ENCODE assay signal across 8 mouse cellular contexts in the genomic region with DNA sequence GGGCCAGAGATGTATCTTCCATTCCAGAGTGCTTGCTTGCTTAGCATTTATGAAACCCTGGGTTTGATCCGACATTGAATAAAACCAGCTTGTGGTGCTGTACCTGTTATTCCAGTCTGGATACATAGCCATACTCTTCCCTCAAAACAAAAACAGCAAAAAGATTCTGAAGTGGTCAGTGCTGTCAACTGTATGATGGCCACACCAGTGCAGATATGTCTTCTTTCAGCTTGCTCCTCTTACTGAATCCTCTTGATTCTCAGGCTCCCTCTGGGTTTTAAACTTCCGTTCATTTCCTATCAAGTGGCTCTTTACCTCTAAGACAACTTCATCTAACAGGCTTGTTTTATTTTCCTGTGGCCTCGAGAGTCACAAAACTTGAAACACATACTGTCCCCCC. TPM values are rescaled to one million over a fixed set of nuclear protein-coding genes. Genes with fewer than 3 reads are reported as not detected.
A peak's percentile ranks its signal among the peaks of the same experiment; 100 is the strongest.
DNase-seq lines count a peak whose midpoint lies in the region; ATAC-seq and TF ChIP-seq lines count a peak whose summit lies in the region.

A gene (minus strand): TSS at position 101 of the 400 bp plus-strand sequence.

- no peak for ATAC-seq in forebrain, postnatal 0 days
- ATAC-seq in intestine, postnatal 0 days, result no peak

- H3K27me3 ChIP-seq in E14TG2a.4 (ENCODE audit: insufficient read depth, low read length), result peaks cover 4% of the 10 kb centered on the region; the same call in 1 of the 2 replicates
- no peaks in the 10 kb centered on the region for H3K27me3 ChIP-seq in forebrain, postnatal 0 days (ENCODE audit: insufficient read depth, low read length)
- no peaks in the 10 kb centered on the region for H3K27me3 ChIP-seq in intestine, postnatal 0 days (replicated peaks; ENCODE audit: control insufficient read depth, insufficient read depth, low read length)
- no peaks in the 10 kb centered on the region for H3K27me3 ChIP-seq in small intestine, adult 2 months (ENCODE audit: control insufficient read depth, insufficient read depth, low read length)

- 72% methylated on average over 3 of the region's 3 CpGs for WGBS in forebrain, postnatal 0 days
- 83% methylated on average over 3 of the region's 3 CpGs for WGBS in intestine, postnatal 0 days
- 85% methylated on average over 3 of the region's 3 CpGs for WGBS in small intestine, adult 2 months

- peak within 1 kb of the TSS; percentile 94 for H3K4me3 ChIP-seq in E14TG2a.4 (replicated peaks; ENCODE audit: low read length)
- H3K4me3 ChIP-seq in forebrain, postnatal 0 days (ENCODE audit: low read depth, low read length), result no peak within 1 kb of the TSS
- peak within 1 kb of the TSS; percentile 76 for H3K4me3 ChIP-seq in intestine, postnatal 0 days (ENCODE audit: low read depth, low read length)
- H3K4me3 ChIP-seq in small intestine, adult 2 months (ENCODE audit: low read depth, low read length), result no peak within 1 kb of the TSS

- H3K9me3 ChIP-seq in E14TG2a.4 (ENCODE audit: low read length), result no peaks in the 10 kb centered on the region
- H3K9me3 ChIP-seq in forebrain, postnatal 0 days (ENCODE audit: low read length), result no peaks in the 10 kb centered on the region
- no peaks in the 10 kb centered on the region for H3K9me3 ChIP-seq in intestine, postnatal 0 days (ENCODE audit: control insufficient read depth)

- H3K4me1 ChIP-seq in E14TG2a.4 (replicated peaks; ENCODE audit: low read depth, low read length), result peaks cover 39% of the 10 kb centered on the region
- H3K4me1 ChIP-seq in forebrain, postnatal 0 days (ENCODE audit: insufficient read depth), result peaks cover 7% of the 10 kb centered on the region
- H3K4me1 ChIP-seq in intestine, postnatal 0 days (replicated peaks; ENCODE audit: control insufficient read depth, insufficient read depth, low read length), result no peaks in the 10 kb centered on the region; the same call in 1 of the 2 replicates
- H3K4me1 ChIP-seq in small intestine, adult 2 months (ENCODE audit: control insufficient read depth, insufficient read depth, insufficient read length, low read length), result peaks cover 5% of the 10 kb centered on the region; the same call in 1 of the 2 replicates

- TF ChIP-seq CTCF in E14TG2a.4 (conservative IDR thresholded peaks at IDR 0.05; ENCODE audit: low read length), result no peak
- TF ChIP-seq CTCF in forebrain, postnatal 0 days (IDR thresholded peaks at IDR 0.05; ENCODE audit: low read depth), result no peak
- TF ChIP-seq CTCF in intestine, postnatal 0 days (IDR thresholded peaks at IDR 0.05; ENCODE audit: low read depth), result no peak
- no peak for TF ChIP-seq CTCF in small intestine, adult 2 months (IDR thresholded peaks at IDR 0.05; ENCODE audit: extremely low read depth, insufficient read length, insufficient replicate concordance, low read depth, low read length)

- no peak for TF ChIP-seq POLR2A in small intestine, adult 2 months (IDR thresholded peaks at IDR 0.05; ENCODE audit: low read depth, low read length)

- no peak within 1 kb of the TSS for H3K9ac ChIP-seq in forebrain, postnatal 0 days
- peak within 1 kb of the TSS; percentile 46; the same call in 1 of the 2 replicates for H3K9ac ChIP-seq in intestine, postnatal 0 days (ENCODE audit: low read depth, low read length)

- H3K27ac ChIP-seq in forebrain, postnatal 0 days (ENCODE audit: low read depth, low read length), result no peak within 1 kb of the TSS
- H3K27ac ChIP-seq in intestine, postnatal 0 days (ENCODE audit: low read depth, low read length), result peak within 1 kb of the TSS; percentile 90
- H3K27ac ChIP-seq in small intestine, adult 2 months (ENCODE audit: insufficient read depth, low read depth, low read length), result peak within 1 kb of the TSS; percentile 90

- H3K36me3 ChIP-seq in E14TG2a.4 (ENCODE audit: insufficient read depth, low read length), result peaks cover 26% of the 10 kb centered on the region
- no peaks in the 10 kb centered on the region for H3K36me3 ChIP-seq in forebrain, postnatal 0 days (ENCODE audit: insufficient read depth)
- no peaks in the 10 kb centered on the region for H3K36me3 ChIP-seq in intestine, postnatal 0 days (ENCODE audit: control insufficient read depth, insufficient read depth)
- no peaks in the 10 kb centered on the region for H3K36me3 ChIP-seq in small intestine, adult 2 months (ENCODE audit: control insufficient read depth, insufficient read depth, low read length)

- no peak for DNase-seq in adrenal gland, adult 8-10 months
- DNase-seq in adrenal gland, adult 18-20 months (ENCODE audit: low spot score in 2 of 2), result no peak
- no peak for DNase-seq in forebrain, postnatal 0 days
- no peak for DNase-seq in T-cell, adult 2 months (ENCODE audit: low spot score)
- no peak for DNase-seq in urinary bladder, postnatal 25 days (ENCODE audit: low spot score)

- peak within 1 kb of the TSS; percentile 80; the same call in 1 of the 2 replicates for H3K4me2 ChIP-seq in forebrain, postnatal 0 days (ENCODE audit: low read depth)
- peak within 1 kb of the TSS; percentile 96 for H3K4me2 ChIP-seq in intestine, postnatal 0 days (replicated peaks; ENCODE audit: low read depth)

RNA-seq across cellular contexts. Expression of the gene that starts here (rescaled TPM):
- 10 to 100 TPM; 13.9 to 18.4 (median 16.1) TPM for total RNA-seq in adrenal gland, adult 8-10 months (2022)
- 10 to 100 TPM in 1 of 2 experiments, 1 to 10 TPM in 1; 8.8 to 12.0 TPM for total RNA-seq in adrenal gland, adult 18-20 months (2021)
- 9.8 and 14.6 TPM in 2 replicates for total RNA-seq in forebrain, postnatal 0 days (2014; rRNA removed)
- 18.4 and 20.7 TPM in 2 replicates for polyA plus RNA-seq in forebrain, postnatal 0 days (2015; fragmentation: Nextera tagmentation; extraction: Ambion mirVana)
- 18.3 and 18.8 TPM in 2 replicates for polyA plus RNA-seq in intestine, postnatal 0 days (2015; fragmentation: Nextera tagmentation; extraction: Ambion mirVana)
- 15.2 and 23.4 TPM in 2 replicates for polyA plus RNA-seq in small intestine, adult 2 months (2012; rRNA removed)

Comparison
In these comparisons a context has a peak if more than half of its experiments do, and no peak if none do; other contexts are left out.
1. H3K4me3 ChIP-seq: peak in E14TG2a.4 (single experiment) and intestine, postnatal 0 days (single experiment); none in forebrain, postnatal 0 days (single experiment) and small intestine, adult 2 months (single experiment).